Mouse (Mus musculus) lung, embryonic 14.5 days (tissue): ENCODE measurements at regions not wholly inside any gene's neighbourhood (a gene's known extent, or its start where the extent isn't known, plus 50 kb on each side); places are given as distances from the start of the nearest gene placed in this dataset.
A peak's percentile ranks its signal among the peaks of the same experiment; 100 is the strongest.

ENCODE experiments used
- ATAC-seq: fragments of 200-750 bp; cut with Nextera tagmentation; 2 replicates; pipeline ENCODE4 v1.8.0; 2017; ENCODE audit warnings: mild to moderate bottlenecking, moderate TSS enrichment, moderate library complexity; ENCODE audit not compliant: insufficient read depth
- DNase-seq: peaks from one replicate; pipeline ENCODE4 v3.0.0-alpha.2; 2015
- H3K27ac ChIP-seq: fragments of 300-500 bp; sonication (generic); 2 replicates; pipeline ENCODE4 v1.5.1; 2014; ENCODE audit warnings: low read depth, mild to moderate bottlenecking, moderate library complexity
- H3K27me3 ChIP-seq: fragments of 300-500 bp; sonication (generic); 2 replicates; pipeline ENCODE4 v1.6.1; 2014; ENCODE audit warnings: low read length, control low read depth; ENCODE audit not compliant: insufficient read depth
- H3K36me3 ChIP-seq: fragments of 300-500 bp; sonication (generic); 2 replicates; pipeline ENCODE4 v1.6.1; 2014; ENCODE audit warnings: control low read depth; ENCODE audit not compliant: insufficient read depth
- H3K4me1 ChIP-seq: fragments of 300-500 bp; sonication (generic); 2 replicates; pipeline ENCODE4 v1.6.1; 2014; ENCODE audit warnings: antibody characterized with exemption, control low read depth; ENCODE audit not compliant: insufficient read depth
- H3K4me2 ChIP-seq: fragments of 300-500 bp; sonication (generic); 2 replicates; pipeline ENCODE4 v1.6.1; 2014; ENCODE audit warnings: mild to moderate bottlenecking
- H3K4me3 ChIP-seq: fragments of 300-500 bp; sonication (generic); 2 replicates; pipeline ENCODE4 v1.5.1; 2014; ENCODE audit warnings: low read depth, low read length
- H3K9ac ChIP-seq: fragments of 300-500 bp; sonication (generic); 2 replicates; pipeline ENCODE4 v1.6.1; 2014
- H3K9me3 ChIP-seq: fragments of 300-500 bp; sonication (generic); 2 replicates; pipeline ENCODE4 v1.6.1; 2016; ENCODE audit warnings: low read depth, low read length, control low read depth
- CTCF ChIP-seq: IDR thresholded peaks from 2 replicates; pipeline ENCODE4 v1.5.1; 2016; ENCODE audit warnings: antibody characterized with exemption, low read depth
- WGBS: fragments of 180-500 bp; shearing (Covaris S2); extraction: QIAGEN DNeasy Blood & Tissue Kit; methylation state at CpG from one replicate; pipeline ENCODE4 v1.1.7; 2014; 5-methylcytosine and 5-hydroxymethylcytosine counted together

DNA sequence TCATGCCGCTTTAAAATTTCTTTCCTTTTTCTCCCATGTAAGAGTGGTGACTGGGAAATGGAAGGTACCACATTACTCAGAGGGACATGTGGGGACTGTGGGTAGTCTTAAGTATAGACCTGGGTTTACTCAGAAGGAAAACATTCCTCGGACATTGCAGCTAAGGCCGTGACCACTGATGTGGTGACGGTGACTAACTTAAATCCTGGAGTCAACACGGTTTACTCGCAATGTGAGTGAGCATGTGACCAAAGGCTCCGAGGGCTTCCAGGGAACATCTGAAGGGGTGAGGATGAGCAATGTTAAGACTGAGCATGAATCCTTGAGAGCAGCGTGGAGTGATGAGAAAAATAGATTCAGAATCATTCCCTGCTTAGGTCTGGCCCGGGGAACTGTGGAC, 133.1 kb upstream of the Adamts5 start:
- no peak for TF ChIP-seq CTCF
- no peaks in the 10 kb centered on the region for H3K27me3 ChIP-seq
- WGBS = 67% methylated on average over 9 of the region's 9 CpGs
- no peak overlapping the region for H3K4me2 ChIP-seq
- no peaks in the 10 kb centered on the region for H3K9me3 ChIP-seq
- no peak for DNase-seq
- H3K9ac ChIP-seq = no peak overlapping the region
- H3K36me3 ChIP-seq = no peaks in the 10 kb centered on the region
- no peaks in the 10 kb centered on the region for H3K4me1 ChIP-seq
- no peak for ATAC-seq
- H3K4me3 ChIP-seq = no peak overlapping the region
- no peak overlapping the region for H3K27ac ChIP-seq

DNA sequence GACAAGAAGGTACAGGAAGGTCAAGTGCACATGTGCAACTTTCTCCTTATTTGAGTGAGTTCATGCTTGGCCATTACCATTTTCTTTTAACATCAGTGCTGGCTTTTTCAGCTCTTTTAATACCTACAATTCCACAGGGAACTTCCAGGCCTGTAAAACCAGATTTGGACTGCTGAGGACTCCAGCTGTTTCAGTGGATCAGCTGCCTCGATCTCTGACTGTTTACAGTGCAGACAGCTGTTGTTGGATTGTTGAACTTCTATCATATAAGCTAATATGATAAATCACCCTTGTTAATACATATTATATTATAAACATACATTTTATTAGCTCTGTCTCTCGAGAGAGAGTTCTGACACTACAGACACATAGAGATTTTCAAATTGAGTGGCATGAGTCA, 126.1 kb upstream of the Adamts5 start:
- Histone ChIP-seq H3K9me3 (no peaks in the 10 kb centered on the region), H3K36me3 (no peaks in the 10 kb centered on the region), H3K27me3 (no peaks in the 10 kb centered on the region), H3K9ac (no peak overlapping the region), H3K4me2 (no peak overlapping the region), H3K4me1 (no peaks in the 10 kb centered on the region), H3K4me3 (no peak overlapping the region), H3K27ac (no peak overlapping the region)
- ATAC-seq (no peak), DNase-seq (peak; percentile 39)
- no peak for TF ChIP-seq CTCF
- 43% methylated on average over 2 of the region's 2 CpGs for WGBS

DNA sequence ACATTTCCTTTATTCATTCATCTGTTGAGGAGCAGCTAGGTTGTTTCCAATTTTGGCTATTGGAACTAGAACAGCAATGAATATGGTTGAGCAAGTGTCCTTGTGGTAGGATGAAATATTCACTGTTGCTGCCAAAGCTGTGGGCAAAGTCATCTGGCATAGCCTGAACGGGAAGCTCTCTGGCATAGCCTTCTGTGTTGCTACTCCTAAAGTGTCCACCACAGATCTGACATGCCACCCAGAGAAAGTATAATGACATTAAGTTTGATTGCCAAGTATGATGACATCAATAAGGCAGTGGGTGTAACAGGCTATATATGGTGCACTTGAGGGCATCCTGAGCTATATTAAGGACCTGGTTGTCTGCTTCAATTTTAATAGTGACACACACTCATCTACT, 113.7 kb upstream of the Adamts5 start:
- H3K4me3 ChIP-seq = no peak overlapping the region
- no peak overlapping the region for H3K9ac ChIP-seq
- H3K4me2 ChIP-seq = no peak overlapping the region
- no peak overlapping the region for H3K27ac ChIP-seq
- no peaks in the 10 kb centered on the region for H3K4me1 ChIP-seq
- no peaks in the 10 kb centered on the region for H3K36me3 ChIP-seq
- no peaks in the 10 kb centered on the region for H3K9me3 ChIP-seq
- H3K27me3 ChIP-seq = no peaks in the 10 kb centered on the region
- DNase-seq (no peak), ATAC-seq (no peak)
- TF ChIP-seq CTCF = no peak
- 87% methylated on average over 1 of the region's 1 CpGs for WGBS

DNA sequence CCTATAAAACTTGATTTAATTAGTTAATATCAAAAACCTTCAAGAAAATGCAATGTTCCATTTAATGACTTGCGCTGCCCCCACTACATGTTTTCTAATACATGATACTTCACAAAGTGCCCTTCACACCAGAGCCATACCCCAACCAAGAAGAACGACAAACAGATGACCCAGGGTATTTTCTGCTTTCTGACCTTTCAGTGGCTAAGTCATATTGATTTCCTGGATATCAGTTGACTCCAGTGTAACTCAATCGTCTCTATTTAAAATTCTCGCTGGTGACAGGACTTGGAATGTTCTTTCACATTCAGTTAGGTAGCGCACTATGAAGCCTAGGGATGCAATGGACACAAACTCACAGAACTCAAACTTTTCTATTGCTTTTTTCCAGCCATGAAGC, 109.4 kb upstream of the Adamts5 start:
- DNase-seq = no peak
- Histone ChIP-seq H3K9me3 (no peaks in the 10 kb centered on the region), H3K4me3 (no peak overlapping the region), H3K27ac (no peak overlapping the region), H3K4me2 (no peak overlapping the region), H3K27me3 (no peaks in the 10 kb centered on the region), H3K4me1 (no peaks in the 10 kb centered on the region), H3K36me3 (no peaks in the 10 kb centered on the region), H3K9ac (no peak overlapping the region)
- 85% methylated on average over 5 of the region's 5 CpGs for WGBS
- no peak for TF ChIP-seq CTCF
- ATAC-seq = no peak

DNA sequence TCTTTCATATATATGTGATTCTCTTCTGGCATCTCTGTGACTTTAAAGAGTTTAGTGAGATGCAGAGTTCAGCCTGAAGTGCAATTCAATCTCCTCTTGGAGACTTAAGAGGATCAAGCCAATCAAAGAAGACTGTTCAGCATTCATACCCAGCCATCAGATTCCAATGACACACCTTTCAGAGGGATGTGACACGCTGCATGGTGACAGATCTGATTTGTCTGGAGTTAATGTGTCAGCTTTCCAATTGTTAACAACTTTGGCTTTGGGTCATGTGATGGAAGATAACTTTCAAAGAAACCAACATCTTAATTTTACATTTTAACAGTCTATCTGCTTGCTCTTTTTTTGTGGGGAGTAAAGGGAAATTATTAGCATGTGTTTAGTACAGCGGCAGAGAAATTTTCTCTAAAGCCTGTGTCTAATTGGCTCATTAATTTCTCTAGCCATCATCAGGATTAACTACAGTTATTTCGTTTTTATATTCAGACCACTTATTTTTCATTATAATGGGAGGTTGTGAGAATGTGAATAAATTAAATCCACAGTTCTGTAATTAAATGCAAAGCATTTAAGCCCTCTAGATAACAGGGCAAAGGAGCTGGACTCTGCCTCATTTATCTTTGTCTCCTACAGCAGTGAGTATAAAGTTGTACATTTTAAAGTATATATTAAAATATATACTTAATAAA, 108.2 kb upstream of the Adamts5 start:
- Histone ChIP-seq H3K27ac (no peak overlapping the region), H3K36me3 (no peaks in the 10 kb centered on the region), H3K4me1 (no peaks in the 10 kb centered on the region), H3K4me2 (no peak overlapping the region), H3K4me3 (no peak overlapping the region), H3K9ac (no peak overlapping the region), H3K9me3 (no peaks in the 10 kb centered on the region), H3K27me3 (no peaks in the 10 kb centered on the region)
- ATAC-seq = no peak
- no peak for DNase-seq
- no peak for TF ChIP-seq CTCF
- WGBS = 61% methylated on average over 3 of the region's 3 CpGs

DNA sequence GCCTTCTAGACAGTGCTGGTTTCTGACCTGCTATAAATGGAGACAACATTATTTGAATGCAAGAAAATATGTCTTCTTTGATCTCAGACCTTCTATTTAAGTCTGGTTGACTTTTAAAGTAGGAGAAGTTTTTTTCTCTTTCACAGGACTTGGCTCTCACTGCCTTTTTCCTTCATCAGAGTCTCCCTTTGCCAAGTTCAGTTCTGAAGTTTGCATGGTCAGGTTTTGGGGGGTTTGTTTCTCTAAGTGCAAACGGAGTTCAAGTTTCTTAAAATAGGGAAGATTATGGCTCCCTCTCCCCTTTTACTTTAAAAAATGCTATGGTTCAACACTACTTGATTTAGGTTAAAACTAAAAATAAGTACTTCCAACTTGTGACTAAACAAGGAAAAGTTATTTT, 106.2 kb upstream of the Adamts5 start:
- H3K36me3 ChIP-seq = no peaks in the 10 kb centered on the region
- TF ChIP-seq CTCF = no peak
- no peaks in the 10 kb centered on the region for H3K9me3 ChIP-seq
- no peak overlapping the region for H3K27ac ChIP-seq
- H3K4me1 ChIP-seq = no peaks in the 10 kb centered on the region
- WGBS = 65% methylated on average over 1 of the region's 1 CpGs
- no peak overlapping the region for H3K9ac ChIP-seq
- no peaks in the 10 kb centered on the region for H3K27me3 ChIP-seq
- no peak overlapping the region for H3K4me2 ChIP-seq
- no peak for ATAC-seq
- peak; percentile 46 for DNase-seq
- H3K4me3 ChIP-seq = no peak overlapping the region

DNA sequence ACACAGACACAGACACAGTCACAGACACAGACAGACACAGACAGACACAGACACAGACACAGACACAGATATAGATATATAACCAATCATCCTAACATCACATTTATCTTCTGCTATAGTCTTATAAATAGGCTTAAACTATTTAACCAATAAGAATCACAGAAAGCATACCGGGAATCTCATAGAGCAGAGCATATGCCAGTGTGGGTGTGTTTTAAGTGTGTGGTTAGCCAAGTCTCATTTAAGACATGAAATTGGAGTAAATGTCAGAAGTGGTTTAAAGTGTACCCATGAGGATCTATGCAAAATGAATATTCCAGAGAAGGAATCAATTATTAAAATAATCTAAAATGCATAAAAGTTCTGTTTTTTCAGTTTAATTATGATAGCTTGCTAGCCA, 99.2 kb upstream of the Adamts5 start:
- no peak overlapping the region for H3K9ac ChIP-seq
- no peak for ATAC-seq

DNA sequence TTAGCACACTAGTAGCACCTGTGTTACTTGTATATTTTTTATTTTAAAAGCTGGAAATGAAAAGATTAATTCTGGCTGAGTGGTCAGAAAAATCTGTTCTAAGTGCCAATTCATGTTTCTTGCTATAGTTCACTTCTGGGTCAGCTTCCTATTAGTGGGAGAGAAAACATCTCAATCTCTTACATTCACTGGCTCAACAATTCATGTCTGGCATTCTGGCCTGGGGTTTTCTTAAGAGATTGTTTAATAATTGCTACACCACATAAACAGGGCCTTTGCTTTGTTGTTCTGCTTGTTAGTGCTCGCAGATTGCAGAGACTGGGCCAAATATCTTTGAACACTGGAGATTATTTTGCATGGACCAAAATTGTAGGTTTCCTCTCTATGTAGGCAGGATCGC, 84.2 kb upstream of the Adamts5 start:
- Histone ChIP-seq H3K27me3 (no peaks in the 10 kb centered on the region), H3K27ac (no peak overlapping the region), H3K36me3 (no peaks in the 10 kb centered on the region), H3K9me3 (no peaks in the 10 kb centered on the region), H3K4me3 (no peak overlapping the region), H3K4me1 (no peaks in the 10 kb centered on the region), H3K4me2 (no peak overlapping the region), H3K9ac (no peak overlapping the region)
- ATAC-seq = no peak
- 76% methylated on average over 2 of the region's 2 CpGs for WGBS
- DNase-seq = no peak
- no peak for TF ChIP-seq CTCF

More for the DNA sequence above, 99.2 kb upstream of the Adamts5 start:
- Histone ChIP-seq H3K36me3 (no peaks in the 10 kb centered on the region), H3K27ac (no peak overlapping the region), H3K27me3 (no peaks in the 10 kb centered on the region), H3K9me3 (no peaks in the 10 kb centered on the region), H3K4me3 (no peak overlapping the region), H3K4me1 (no peaks in the 10 kb centered on the region), H3K4me2 (no peak overlapping the region)
- WGBS = 91% methylated on average over 1 of the region's 1 CpGs
- no peak for TF ChIP-seq CTCF
- no peak for DNase-seq
